Mouse (Mus musculus): ENCODE data around the gene Cryzl1. TPM values are rescaled to one million over a fixed set of nuclear protein-coding genes. Genes with fewer than 3 reads are reported as not detected.

Gene Cryzl1
- polyA plus RNA-seq, 1 experiment: 55.0 TPM

GRCm38 (mm10) chr16:91743055-91743454 is 14.3 kb upstream of the Cryzl1 start:
- no peak overlapping the region for H3K27ac ChIP-seq (ENCODE audit: insufficient read depth, low read depth, low read length)
- no peak for TF ChIP-seq CTCF (IDR thresholded peaks at IDR 0.05; ENCODE audit: low read depth, low read length)
- TF ChIP-seq POLR2A (IDR thresholded peaks at IDR 0.05; ENCODE audit: borderline replicate concordance, low read depth, low read length): no peak
- H3K4me1 ChIP-seq (ENCODE audit: control insufficient read depth, insufficient read depth, low read length): peaks cover 44% of the 10 kb centered on the region
- no peak overlapping the region for H3K4me3 ChIP-seq (ENCODE audit: insufficient read depth, low read length)

GRCm38 (mm10) chr16:91740918-91741255 is 12.1 kb upstream of the Cryzl1 start:
- no peak overlapping the region for H3K4me3 ChIP-seq (ENCODE audit: insufficient read depth, low read length)
- peak overlapping the region; percentile 87 for H3K27ac ChIP-seq (ENCODE audit: insufficient read depth, low read depth, low read length)
- peaks cover 62% of the 10 kb centered on the region for H3K4me1 ChIP-seq (ENCODE audit: control insufficient read depth, insufficient read depth, low read length)
- TF ChIP-seq POLR2A (IDR thresholded peaks at IDR 0.05; ENCODE audit: borderline replicate concordance, low read depth, low read length) (no peak), CTCF (IDR thresholded peaks at IDR 0.05; ENCODE audit: low read depth, low read length) (no peak)

DNA sequence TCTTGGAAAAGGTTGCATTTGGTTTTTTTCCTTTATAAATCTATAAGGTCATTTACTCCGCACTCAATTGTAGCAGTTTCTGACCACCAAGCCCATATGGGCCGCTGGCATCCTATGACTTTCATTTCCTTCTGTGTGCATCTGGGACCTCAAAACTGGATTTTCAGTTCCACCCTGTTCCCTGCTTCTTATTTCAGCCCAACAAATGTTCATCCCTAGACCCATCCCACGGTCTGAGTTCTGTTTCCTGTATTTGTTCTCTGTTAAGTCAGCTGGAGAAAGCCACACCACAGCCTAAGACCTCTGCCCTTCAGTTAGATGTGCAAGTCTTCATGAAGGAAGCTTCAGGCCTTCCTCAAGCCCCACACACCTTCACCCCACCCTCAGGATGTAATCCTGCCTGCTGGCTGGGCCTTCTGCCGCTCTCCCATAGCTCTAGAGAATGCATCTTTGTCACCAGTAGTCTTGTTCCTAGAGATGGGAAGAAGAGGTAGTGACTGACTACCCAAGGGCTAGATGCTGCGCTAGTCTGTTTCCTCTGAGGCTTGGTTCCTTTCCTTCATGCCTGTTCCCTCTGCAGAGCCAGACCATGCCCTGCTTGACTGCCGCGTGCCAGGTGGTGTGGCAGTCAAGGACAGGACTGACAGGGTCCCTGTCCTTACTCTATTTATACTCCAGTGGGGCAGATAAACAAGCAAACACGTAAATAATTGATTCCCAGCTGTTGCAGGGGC is 11.6 kb upstream of the Cryzl1 start:
- Histone ChIP-seq H3K27ac (ENCODE audit: insufficient read depth, low read depth, low read length) (peak overlapping the region; percentile 87), H3K4me1 (ENCODE audit: control insufficient read depth, insufficient read depth, low read length) (peaks cover 67% of the 10 kb centered on the region), H3K4me3 (ENCODE audit: insufficient read depth, low read length) (no peak overlapping the region)
- no peak for TF ChIP-seq POLR2A (IDR thresholded peaks at IDR 0.05; ENCODE audit: borderline replicate concordance, low read depth, low read length)
- TF ChIP-seq CTCF (IDR thresholded peaks at IDR 0.05; ENCODE audit: low read depth, low read length): no peak

DNA sequence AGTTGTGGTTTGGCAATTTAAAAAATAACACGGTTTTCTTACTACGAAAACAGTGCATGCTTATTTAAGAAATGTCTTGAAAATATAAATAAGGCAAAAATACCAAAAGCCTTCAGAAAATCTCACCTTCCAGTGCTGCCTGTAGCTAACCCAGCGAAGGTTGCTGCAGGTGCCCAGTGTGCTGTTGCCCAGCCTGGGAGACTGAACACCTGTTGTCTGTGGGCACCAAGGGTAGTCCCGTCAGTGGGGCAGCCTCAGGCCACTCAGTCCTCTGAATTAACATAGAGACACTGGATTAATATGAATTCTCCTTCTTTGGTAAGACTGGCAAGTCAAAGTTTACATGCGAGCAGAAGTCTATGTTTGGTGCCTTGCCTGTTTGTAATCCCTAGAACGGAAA is 9.7 kb upstream of the Cryzl1 start:
- Histone ChIP-seq H3K4me1 (ENCODE audit: control insufficient read depth, insufficient read depth, low read length) (peaks cover 79% of the 10 kb centered on the region), H3K27ac (ENCODE audit: insufficient read depth, low read depth, low read length) (peak overlapping the region; percentile 87), H3K4me3 (ENCODE audit: insufficient read depth, low read length) (no peak overlapping the region)
- no peak for TF ChIP-seq POLR2A (IDR thresholded peaks at IDR 0.05; ENCODE audit: borderline replicate concordance, low read depth, low read length)

DNA sequence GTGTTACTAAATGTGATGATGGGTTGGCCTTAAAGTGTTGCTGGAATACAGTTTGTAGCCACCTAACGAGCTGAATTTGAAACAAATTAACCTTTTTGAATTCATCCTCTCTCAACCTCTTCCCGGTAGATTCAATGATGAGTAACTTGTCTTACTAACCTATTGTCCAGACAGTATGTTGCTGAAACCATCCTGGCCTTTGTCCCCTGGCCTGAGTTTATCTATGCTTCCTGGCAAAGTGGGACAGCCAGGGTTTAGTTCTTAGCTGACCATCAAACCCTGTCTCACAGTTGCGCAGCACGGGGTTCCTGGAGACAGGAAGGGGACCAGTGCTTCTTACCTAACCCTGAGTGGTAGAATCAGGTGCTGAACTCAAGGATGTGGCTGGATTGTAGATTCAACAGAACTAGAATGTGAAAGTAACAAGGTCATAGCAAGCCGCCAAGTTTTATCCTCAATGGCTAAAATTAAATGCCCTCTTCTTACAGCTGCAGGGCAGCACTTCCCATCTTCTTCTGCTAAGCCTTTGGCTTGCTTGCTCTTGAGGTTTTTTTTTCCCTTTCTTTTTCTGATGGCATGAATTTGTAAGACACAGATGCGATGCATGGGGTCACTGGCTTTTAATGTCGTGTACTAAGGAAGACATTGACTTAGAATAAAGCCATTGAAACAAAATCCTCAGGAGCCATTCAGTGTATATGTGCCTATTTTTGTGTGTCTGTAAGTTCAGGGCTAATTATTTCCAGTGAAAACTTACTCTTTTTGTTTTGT is 7.5 kb upstream of the Cryzl1 start:
- Histone ChIP-seq H3K4me1 (ENCODE audit: control insufficient read depth, insufficient read depth, low read length) (peaks cover 74% of the 10 kb centered on the region), H3K27ac (ENCODE audit: insufficient read depth, low read depth, low read length) (peak overlapping the region; percentile 86)
- TF ChIP-seq POLR2A (IDR thresholded peaks at IDR 0.05; ENCODE audit: borderline replicate concordance, low read depth, low read length) (no peak), CTCF (IDR thresholded peaks at IDR 0.05; ENCODE audit: low read depth, low read length) (no peak)

GRCm38 (mm10) chr16:91734771-91735170 is 6.0 kb upstream of the Cryzl1 start:
- peak overlapping the region; percentile 86 for H3K27ac ChIP-seq (ENCODE audit: insufficient read depth, low read depth, low read length)
- TF ChIP-seq POLR2A (IDR thresholded peaks at IDR 0.05; ENCODE audit: borderline replicate concordance, low read depth, low read length) (no peak), CTCF (IDR thresholded peaks at IDR 0.05; ENCODE audit: low read depth, low read length) (no peak)
- peaks cover 64% of the 10 kb centered on the region for H3K4me1 ChIP-seq (ENCODE audit: control insufficient read depth, insufficient read depth, low read length)
- peak overlapping the region; percentile 19 for H3K4me3 ChIP-seq (ENCODE audit: insufficient read depth, low read length)

More for the DNA sequence above, 7.5 kb upstream of the Cryzl1 start:
- no peak overlapping the region for H3K4me3 ChIP-seq (ENCODE audit: insufficient read depth, low read length)

GRCm38 (mm10) chr16:91732816-91733215 is 4.0 kb upstream of the Cryzl1 start:
- H3K4me3 ChIP-seq (ENCODE audit: insufficient read depth, low read length): no peak overlapping the region
- TF ChIP-seq POLR2A (IDR thresholded peaks at IDR 0.05; ENCODE audit: borderline replicate concordance, low read depth, low read length) (no peak), CTCF (IDR thresholded peaks at IDR 0.05; ENCODE audit: low read depth, low read length) (no peak)
- peak overlapping the region; percentile 35 for H3K27ac ChIP-seq (ENCODE audit: insufficient read depth, low read depth, low read length)
- H3K4me1 ChIP-seq (ENCODE audit: control insufficient read depth, insufficient read depth, low read length): peaks cover 50% of the 10 kb centered on the region

DNA sequence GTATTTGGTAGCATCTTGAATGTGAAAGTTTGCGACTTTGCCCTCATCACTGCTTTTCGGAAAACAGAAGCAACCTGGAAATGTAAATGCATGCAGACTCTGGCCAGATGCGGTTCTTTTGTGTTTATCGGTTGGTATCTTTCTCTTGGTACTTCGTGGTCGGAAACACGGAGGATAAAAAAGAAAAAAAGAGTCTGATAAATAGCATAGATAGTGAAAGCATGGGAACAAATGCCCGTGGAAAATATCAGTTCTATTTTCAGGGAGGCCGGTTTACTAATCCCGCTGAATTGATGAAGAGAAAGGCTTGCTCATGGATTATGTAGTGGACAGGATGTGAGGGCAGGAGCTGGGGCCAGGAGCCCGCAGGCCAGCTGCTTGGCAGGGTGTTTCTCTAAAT is 1.7 kb upstream of the Cryzl1 start:
- Histone ChIP-seq H3K27ac (ENCODE audit: insufficient read depth, low read depth, low read length) (peak overlapping the region; percentile 81), H3K4me3 (ENCODE audit: insufficient read depth, low read length) (peak overlapping the region; percentile 94), H3K4me1 (ENCODE audit: control insufficient read depth, insufficient read depth, low read length) (peaks cover 43% of the 10 kb centered on the region)
- TF ChIP-seq CTCF (IDR thresholded peaks at IDR 0.05; ENCODE audit: low read depth, low read length) (no peak), POLR2A (IDR thresholded peaks at IDR 0.05; ENCODE audit: borderline replicate concordance, low read depth, low read length) (no peak)

- H3K27ac ChIP-seq (ENCODE audit: insufficient read depth, low read depth, low read length): peak overlapping the region; percentile 81
- TF ChIP-seq POLR2A (IDR thresholded peaks at IDR 0.05; ENCODE audit: borderline replicate concordance, low read depth, low read length) (no peak), CTCF (IDR thresholded peaks at IDR 0.05; ENCODE audit: low read depth, low read length) (no peak)
- peak overlapping the region; percentile 94 for H3K4me3 ChIP-seq (ENCODE audit: insufficient read depth, low read length)
- H3K4me1 ChIP-seq (ENCODE audit: control insufficient read depth, insufficient read depth, low read length): peaks cover 38% of the 10 kb centered on the region
Observed at GRCm38 (mm10) chr16:91729821-91730441, 1.2 kb upstream of the Cryzl1 start.

GRCm38 (mm10) chr16:91729066-91729482 is 299 bp upstream of the Cryzl1 start, which contains the start of gene Itsn1:
Itsn1 (plus strand) TSS chr16:91729281.
- H3K4me1 ChIP-seq (ENCODE audit: control insufficient read depth, insufficient read depth, low read length): peaks cover 31% of the 10 kb centered on the region
- TF ChIP-seq CTCF (IDR thresholded peaks at IDR 0.05; ENCODE audit: low read depth, low read length): no peak
- peak; percentile 84; the same call in 1 of the 2 replicates for TF ChIP-seq POLR2A (IDR thresholded peaks at IDR 0.05; ENCODE audit: borderline replicate concordance, low read depth, low read length)
- peak within 1 kb of the TSS; percentile 86 for H3K27ac ChIP-seq (ENCODE audit: insufficient read depth, low read depth, low read length)
- H3K4me3 ChIP-seq (ENCODE audit: insufficient read depth, low read length): peak within 1 kb of the TSS; percentile 94
